Mouse (Mus musculus): ENCODE measurements around the gene Il27. TPM values are rescaled to one million over a fixed set of nuclear protein-coding genes. Genes with fewer than 3 reads are reported as not detected.

The Il27 gene
- not detected in 2 replicates for polyA plus RNA-seq (2012)

DNA sequence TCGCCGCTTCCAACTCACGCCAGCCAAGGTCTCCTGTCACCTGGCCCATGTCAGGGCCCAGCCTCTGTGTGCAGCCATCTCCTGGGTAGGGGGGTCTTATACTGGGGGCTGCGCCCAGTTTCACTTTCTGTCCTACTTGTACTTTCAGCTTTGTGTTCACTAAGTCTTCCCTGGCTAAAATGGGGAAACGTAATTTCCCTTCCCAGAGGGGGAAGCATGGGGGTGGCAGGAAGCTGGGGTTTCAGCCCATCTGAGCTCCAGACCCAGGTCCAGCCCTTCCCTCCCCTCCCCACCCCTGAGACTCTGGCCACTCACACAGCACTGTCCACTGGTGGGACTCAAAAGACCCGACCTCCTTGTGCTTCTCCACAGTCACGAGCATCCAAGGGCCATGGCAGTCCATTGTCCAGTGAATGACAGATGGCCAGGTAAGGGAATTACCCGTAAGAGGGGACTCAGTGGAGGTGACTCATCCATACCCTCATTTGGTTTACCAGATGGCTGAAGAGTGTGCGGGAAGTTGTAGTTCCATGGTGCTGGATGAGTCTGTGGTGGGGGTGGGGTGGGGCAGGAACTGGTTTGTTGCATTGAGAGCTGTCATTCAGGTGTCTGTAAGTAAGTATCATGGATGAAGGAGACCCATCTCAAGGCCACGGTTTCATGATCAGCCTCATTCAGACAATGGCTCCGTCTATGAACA is at the start of gene Il27:
TSS of gene Il27 (minus strand) at position 80 of the 700 bp plus-strand sequence.
- no peak for TF ChIP-seq GATA1 (IDR thresholded peaks at IDR 0.05; ENCODE audit: low read length)

DNA sequence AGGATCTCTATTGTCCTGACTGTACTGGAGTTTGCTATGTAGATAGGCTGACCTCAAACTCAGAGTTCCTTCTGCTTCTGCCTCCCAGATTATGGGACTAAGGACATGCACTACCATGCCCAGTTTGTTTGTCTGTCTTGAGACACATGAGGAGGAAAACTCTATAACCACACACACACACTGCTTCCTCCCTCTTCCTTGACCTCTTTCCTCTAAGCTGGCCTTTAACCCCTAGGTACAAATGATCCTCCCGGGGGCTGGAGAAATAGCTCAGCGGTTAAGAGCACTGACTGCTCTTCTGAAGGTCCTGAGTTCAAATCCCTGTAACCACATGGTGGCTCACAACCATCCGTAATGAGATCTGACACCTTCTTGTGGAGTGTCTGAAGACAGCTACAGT is 49.6 kb upstream of the Il27 start:
- no peak for TF ChIP-seq GATA1 (IDR thresholded peaks at IDR 0.05; ENCODE audit: low read length)

DNA sequence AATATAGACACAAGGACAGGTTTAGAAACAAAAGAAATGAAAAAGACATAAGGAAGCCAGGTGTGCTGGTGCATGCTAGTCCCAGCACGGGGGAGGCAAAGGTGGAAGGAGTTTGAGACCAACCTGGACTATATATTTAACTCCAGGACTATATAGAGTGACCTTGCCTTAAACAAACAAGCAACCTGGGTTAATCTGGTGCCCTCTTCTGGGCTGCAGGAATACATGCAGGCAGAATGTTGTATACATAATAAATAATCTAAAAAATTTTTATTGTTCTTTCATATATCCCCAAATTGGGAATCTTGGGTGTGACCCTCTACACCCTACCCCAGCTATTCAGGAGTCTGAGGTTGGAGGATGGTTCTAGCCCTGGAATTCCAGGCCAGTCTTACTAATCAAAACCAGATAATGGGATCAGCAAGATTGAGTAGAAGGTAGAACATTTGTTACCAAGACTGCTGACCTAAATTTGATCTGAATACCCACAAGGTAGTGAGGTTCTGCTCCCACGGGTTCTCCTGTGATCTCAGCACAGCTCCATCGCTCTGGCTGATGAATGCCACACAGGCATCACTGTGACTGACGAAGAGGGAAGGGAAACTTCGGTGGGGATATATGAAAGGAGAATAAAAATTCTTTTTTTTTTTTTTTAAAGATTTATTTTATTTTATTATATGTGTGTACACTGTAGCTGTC is 48.0 kb upstream of the Il27 start:
- TF ChIP-seq GATA1 (IDR thresholded peaks at IDR 0.05; ENCODE audit: low read length), result no peak

DNA sequence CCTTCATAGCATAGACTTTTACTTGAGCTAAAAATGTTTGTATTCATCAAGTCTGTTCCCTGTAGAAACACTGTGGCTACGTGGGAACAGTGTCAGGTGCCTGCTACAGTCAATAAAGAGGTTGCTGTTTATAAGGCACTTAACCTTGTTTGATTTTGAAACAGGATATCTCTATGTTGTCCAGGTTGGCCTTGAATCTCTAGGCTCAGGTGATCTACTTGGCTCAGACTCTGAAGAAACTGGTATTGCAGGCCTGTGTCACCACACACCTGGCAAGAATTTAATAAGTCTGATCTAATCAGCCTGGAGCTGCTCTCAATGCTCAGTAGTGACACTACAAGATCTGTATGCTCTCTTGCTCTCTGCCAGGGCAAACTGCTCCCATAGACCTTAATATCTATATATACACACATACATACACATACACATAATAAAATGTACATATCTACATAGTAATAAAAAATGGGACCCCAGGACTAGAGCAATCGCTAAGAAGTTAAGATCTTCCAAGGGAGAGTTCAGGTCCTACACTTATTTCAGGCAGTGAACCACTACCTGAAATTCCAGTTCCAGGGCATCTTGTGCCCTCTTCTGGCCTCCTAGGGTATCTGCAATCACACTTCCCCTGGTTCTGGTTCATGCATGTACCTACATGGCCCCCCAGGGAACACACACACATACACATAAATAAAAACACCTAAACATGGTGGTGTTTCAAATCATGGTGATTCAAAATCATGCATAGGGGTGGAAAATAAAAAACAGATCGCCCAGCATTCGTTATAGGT is 42.2 kb upstream of the Il27 start:
- no peak for TF ChIP-seq GATA1 (IDR thresholded peaks at IDR 0.05; ENCODE audit: low read length)

DNA sequence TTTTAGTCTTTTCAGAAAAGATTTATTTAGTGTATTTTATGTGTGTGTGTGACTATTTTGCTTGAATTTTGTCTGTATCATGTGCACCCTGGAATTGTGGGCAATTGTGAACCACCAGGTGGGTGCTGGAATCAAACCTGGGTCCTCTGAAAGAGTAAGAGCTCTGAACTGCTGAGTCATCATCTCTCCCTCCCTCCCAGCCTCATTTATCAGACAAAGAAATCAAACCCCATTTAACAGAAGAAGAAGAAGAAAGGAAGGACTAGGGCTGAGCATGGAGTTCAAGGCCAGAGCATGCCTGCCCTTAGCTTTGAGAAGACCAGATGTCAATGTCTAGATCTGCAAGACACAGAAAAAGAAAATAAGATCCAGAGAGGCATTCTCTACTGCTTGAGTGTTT is 40.6 kb upstream of the Il27 start:
- TF ChIP-seq GATA1 (IDR thresholded peaks at IDR 0.05; ENCODE audit: low read length), result no peak

DNA sequence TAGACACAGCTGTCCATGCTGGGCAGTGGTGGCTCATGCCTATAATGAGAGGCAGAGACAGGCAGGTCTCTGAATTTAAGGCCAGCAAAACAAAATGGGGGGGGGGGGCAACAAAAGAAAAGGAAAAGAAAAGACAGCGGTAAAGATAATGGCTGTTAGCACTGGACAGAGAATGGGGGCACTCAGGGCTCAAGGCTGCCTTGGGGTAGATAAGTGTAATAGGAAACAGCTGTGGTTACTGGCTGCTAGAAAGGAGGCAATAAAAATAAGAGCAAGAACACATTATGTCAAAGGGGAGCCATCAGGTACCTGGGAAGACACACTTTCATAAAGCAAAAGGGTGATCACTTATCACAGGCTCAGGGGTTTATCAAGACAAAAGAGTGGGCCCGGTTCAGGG is 37.7 kb upstream of the Il27 start:
- peak; percentile 40 for TF ChIP-seq GATA1 (IDR thresholded peaks at IDR 0.05; ENCODE audit: low read length)

DNA sequence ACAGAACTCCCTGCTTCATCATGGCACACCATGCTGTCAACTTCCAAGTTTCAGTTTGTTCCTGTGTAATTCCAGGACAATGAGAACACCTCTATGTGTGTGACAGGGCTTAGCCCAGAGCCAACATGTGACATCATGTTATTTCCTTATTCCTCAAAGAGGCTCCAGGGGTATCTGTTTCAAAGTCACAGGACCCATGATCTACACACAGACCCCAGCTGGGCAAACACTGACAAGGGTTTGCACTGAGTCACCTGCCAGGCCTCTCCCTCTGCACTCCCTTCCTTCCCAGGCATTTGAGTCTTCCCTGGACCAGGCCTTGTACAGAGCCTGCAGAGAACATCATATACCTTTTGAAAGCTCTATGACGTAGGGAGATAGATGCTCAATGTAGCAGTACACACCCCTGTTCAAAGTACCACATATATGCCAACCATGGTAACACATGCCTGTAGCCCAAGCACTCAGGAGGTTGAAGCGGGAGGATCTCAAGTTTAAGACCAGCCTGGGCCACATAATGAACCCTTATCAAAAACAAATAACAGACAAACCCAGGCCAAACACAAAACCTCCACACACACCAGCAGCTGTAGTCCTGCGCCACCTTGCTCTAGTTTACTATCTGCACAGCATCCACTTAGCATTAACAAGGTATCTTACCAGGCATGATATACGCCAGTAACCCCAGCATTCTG is 36.2 kb upstream of the Il27 start, which contains the start of gene Nupr1:
TSS of gene Nupr1 (minus strand) at position 38 of the 695 bp plus-strand sequence.
- no peak for TF ChIP-seq GATA1 (IDR thresholded peaks at IDR 0.05; ENCODE audit: low read length)

DNA sequence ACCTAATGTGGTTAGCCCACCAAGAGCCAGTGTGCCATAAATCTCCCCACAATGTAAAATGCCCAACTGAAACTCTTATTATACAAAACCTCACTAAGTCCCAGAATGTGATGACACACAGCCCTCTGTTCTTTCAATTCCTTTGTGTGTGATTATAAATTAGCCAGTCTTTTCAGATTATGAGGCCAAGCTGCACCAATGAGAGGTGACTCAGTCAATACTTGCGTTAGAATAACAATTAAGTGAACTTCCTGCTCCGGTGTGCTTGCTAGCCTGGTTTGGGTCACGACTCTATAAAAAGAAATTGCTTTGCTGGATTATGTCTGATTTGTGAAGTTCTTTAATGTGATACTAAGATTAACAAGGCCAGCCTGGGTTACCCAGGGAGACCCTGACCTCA is 35.2 kb upstream of the Il27 start:
- TF ChIP-seq GATA1 (IDR thresholded peaks at IDR 0.05; ENCODE audit: low read length), result no peak

DNA sequence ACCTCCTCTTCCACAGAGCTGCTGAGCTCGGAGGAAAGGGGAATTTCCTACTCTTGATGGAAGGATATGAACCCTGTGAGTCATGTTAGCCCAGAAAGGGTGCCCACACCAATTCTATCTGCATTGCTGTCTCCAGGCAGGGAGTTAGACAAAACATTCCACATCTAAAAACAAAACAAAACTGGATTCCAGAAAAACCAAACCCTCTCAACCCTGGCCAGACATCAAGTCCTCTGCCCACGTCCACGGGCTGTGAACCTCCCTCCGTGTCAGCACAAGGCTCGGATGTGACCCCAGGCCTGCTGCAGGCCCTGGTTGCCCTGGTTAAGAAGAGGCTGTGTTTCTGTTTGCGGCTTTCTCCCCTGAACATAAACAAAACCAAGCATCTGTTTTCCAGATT is 33.4 kb upstream of the Il27 start:
- no peak for TF ChIP-seq GATA1 (IDR thresholded peaks at IDR 0.05; ENCODE audit: low read length)

DNA sequence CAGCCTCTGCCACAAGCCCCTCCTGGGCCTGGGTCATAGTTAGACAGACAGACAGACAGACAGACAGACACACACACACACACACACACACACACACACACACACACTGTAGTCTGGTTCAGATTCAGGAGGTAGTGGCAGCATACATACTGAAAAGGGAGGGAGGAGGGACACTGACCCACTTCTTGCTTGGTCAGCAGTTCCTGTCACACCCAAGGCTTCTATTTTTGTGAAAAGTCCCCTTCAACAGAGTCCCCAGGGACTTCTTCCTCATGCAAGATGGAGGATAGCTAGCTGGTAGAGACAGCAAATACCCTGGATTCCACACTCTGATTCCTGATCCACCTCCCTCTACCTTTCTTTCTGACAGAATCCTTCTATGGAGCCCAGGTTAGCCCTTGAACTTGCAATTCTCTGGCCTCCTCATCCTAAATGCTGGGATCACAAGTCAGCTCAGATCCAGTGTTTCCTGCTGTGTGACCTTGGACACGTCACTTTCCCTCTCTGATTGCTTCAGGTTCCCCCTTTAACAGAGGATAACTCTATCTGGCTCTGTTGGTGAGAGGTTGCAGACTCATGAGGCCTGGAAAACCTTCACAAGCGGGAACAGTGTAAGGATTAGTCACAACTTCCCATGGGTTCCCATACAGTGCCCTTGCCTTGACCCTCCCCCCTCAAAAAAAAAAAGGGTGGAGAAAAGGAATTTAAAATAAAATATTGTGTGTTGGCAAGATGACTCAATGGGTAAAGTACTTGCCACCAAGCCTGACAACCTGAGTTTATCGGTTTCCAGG is 31.3 kb upstream of the Il27 start:
- TF ChIP-seq GATA1 (IDR thresholded peaks at IDR 0.05; ENCODE audit: low read length), result no peak

DNA sequence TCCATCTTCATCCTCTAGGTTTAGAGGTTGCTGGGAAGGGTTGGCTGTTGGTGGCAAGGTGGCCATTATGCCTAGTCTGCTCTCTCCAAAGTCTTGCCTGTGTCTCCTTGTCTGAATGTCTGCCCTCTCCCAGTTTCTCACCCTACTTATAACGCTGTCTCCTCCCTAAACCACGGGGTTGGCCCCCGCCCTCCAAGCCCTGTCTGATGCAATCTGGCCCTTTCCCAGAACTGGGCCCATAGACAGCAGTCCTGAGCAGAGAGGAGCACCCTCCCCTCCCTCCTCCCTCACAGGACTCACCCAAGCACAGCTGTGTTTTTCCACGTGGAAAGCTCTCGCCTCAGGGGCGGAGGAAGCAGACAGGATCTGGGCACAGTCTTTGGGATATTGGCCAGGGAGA is 30.6 kb upstream of the Il27 start:
- no peak for TF ChIP-seq GATA1 (IDR thresholded peaks at IDR 0.05; ENCODE audit: low read length)

DNA sequence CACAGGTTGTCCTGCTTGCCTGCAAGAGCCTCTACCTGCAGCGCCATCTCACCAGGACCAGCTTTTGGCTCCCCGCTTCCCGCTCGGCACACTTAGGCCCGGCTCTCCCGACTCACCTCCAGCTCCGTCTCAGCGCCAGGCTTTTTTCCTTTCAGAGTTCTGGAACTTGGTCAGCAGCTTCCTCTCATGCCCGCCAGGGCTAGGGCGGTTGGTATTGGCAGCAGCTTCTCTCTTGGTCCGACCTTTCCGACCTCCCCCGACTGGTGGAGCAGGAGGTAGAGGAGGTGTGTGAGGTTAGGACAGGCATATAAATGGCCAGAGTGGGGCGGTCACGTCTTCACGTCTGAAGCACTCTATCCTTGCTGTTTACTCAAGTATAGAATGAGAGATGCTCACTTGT is 30.0 kb upstream of the Il27 start:
- no peak for TF ChIP-seq GATA1 (IDR thresholded peaks at IDR 0.05; ENCODE audit: low read length)

DNA sequence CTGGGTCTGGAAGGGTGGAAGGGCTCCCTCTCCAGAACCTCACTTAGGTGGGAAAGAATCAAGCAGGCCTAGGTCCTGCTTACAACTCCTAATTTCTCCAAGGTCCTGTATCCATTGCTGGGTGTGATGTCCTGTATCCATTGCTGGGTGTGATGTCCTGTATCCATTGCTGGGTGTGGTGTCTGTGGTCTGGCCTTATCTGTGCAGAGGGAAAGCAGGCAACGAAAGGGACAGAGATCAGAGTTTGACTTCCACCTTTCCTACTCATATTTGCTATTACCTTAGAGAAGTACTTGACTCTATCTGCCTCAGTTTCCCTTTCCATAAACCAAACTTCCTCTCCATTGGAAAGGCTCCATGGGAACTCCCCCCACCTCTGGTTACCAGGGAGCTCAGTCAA is 28.6 kb upstream of the Il27 start:
- peak; percentile 15 for TF ChIP-seq GATA1 (IDR thresholded peaks at IDR 0.05; ENCODE audit: low read length)

DNA sequence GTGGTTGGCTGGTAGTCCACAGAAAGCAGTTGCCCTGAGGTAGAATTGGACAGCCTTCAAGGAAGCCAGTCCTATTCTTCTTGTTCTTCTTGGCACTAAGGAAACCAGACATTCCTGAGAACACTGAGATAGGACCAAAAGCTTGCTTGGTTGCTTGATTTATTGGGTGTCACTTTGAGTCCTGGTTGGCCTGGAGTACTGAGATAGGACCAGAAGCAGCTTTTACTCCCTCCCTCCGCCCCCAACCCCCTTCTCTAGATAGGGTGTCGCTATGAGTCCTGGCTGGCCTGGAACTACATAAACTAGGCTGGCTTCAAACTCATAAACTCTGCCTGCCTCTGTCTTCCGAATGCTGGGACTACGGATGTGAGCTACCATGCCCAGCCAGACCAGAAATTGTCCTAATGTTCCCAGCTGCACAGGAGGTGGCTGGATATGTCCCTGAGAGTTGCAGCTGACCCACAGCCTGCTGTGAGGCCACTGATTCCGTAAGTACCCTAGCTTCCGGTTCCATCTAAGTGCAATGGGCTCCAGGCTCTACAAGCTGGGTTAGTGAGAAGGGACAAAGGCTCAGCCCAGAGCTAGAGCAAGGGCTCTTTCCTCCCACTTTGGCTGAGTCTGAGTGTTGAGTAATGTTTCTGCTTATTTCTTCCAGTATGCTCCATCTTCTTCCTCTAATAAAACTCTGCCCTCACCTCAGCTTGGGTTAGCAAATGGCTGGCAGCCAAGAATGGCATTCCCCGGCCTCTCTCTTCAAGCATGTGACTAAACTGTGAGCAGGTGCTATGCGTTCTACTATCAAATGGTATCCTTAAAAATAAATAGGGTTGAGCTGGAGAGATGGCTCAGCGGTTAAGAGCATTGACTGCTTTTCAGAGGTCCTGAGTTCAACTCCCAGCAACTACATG is 27.0 kb upstream of the Il27 start:
- peak; percentile 26 for TF ChIP-seq GATA1 (IDR thresholded peaks at IDR 0.05; ENCODE audit: low read length)

All from G1E-ER4 (cell line).